Mouse (Mus musculus): ENCODE data around the gene Nfkb1.

- TF ChIP-seq TAL1 (IDR thresholded peaks at IDR 0.05; ENCODE audit: low read length) (no peak), GATA1 (IDR thresholded peaks at IDR 0.05; ENCODE audit: low read length) (no peak)
Observed at GRCm38 (mm10) chr3:135729575-135729974, 38.2 kb upstream of the Nfkb1 start.
